ENCODE assay signal across 9 mouse cellular contexts in genomic region chr8:84635397-84636050, GRCm38 (mm10). TPM values are rescaled to one million over a fixed set of nuclear protein-coding genes. Genes with fewer than 3 reads are reported as not detected.
A peak's percentile ranks its signal among the peaks of the same experiment; 100 is the strongest.
DNase-seq lines count a peak whose midpoint lies in the region; ATAC-seq and TF ChIP-seq lines count a peak whose summit lies in the region.
"Had no signal": no experiment of that assay in that cellular context is flagged by ENCODE, and none has a peak within 500 bp of the region (broad histone marks: within the 10 kb centered on the region; RNA-seq: fewer than 3 reads in every experiment).

No protein-coding gene starts in this region.

- H3K27ac ChIP-seq in layer of hippocampus, adult 2 months: peak overlapping the region; percentile 78
- H3K27ac ChIP-seq in hindbrain, embryonic 12.5 days: peak overlapping the region; percentile 93
- peak overlapping the region; percentile 73 for H3K27ac ChIP-seq in midbrain, embryonic 15.5 days
- H3K27ac ChIP-seq: embryonic facial prominence, embryonic 15.5 days had no signal

- DNase-seq in cerebellum, adult 11-12 months: peak; percentile 73
- no peak for DNase-seq in cerebellum, postnatal 4 days (ENCODE audit: low spot score in 2 of 2)
- DNase-seq in layer of hippocampus, adult 2 months (ENCODE audit: low spot score in 2 of 2): no peak
- DNase-seq in layer of hippocampus, postnatal 25 days (ENCODE audit: extremely low spot score in 1 of 2, low spot score in 1 of 2): no peak
- DNase-seq in urinary bladder, postnatal 4 days (ENCODE audit: low spot score in 2 of 2): no peak
- no peak for DNase-seq in left cerebral cortex, postnatal 36 days (ENCODE audit: low spot score in 2 of 2)

- no peak for TF ChIP-seq CTCF in layer of hippocampus, adult 2 months (conservative IDR thresholded peaks at IDR 0.05)

- H3K36me3 ChIP-seq in hindbrain, embryonic 12.5 days: 0 out of 2 replicates have a peak, but pooled peaks cover 12% of the 10 kb centered on the region
- H3K36me3 ChIP-seq in midbrain, embryonic 15.5 days (replicated peaks): peaks cover 6% of the 10 kb centered on the region; the same call in 1 of the 2 replicates
- H3K36me3 ChIP-seq: embryonic facial prominence, embryonic 15.5 days had no signal

- H3K4me2 ChIP-seq in hindbrain, embryonic 12.5 days (replicated peaks): no peak overlapping the region
- H3K4me2 ChIP-seq in midbrain, embryonic 15.5 days: no peak overlapping the region
- H3K4me2 ChIP-seq: embryonic facial prominence, embryonic 15.5 days had no signal

- H3K4me3 ChIP-seq in layer of hippocampus, adult 2 months: no peak overlapping the region
- no peak overlapping the region for H3K4me3 ChIP-seq in hindbrain, embryonic 12.5 days
- no peak overlapping the region for H3K4me3 ChIP-seq in midbrain, embryonic 15.5 days
- H3K4me3 ChIP-seq: embryonic facial prominence, embryonic 15.5 days had no signal

- intact Hi-C loops in left cerebral cortex, postnatal 36 days (cut with DNase I): no loop called here

- 60% methylated on average over 13 of the region's 14 CpGs for WGBS in hindbrain, embryonic 12.5 days
- WGBS in midbrain, embryonic 15.5 days: 54% methylated on average over 13 of the region's 14 CpGs

- no peak for ATAC-seq in hindbrain, embryonic 12.5 days (ENCODE audit: low FRiP score)
- ATAC-seq in midbrain, embryonic 15.5 days (replicated peaks): no peak

- H3K27me3 ChIP-seq in hindbrain, embryonic 12.5 days: no peaks in the 10 kb centered on the region
- H3K27me3 ChIP-seq in midbrain, embryonic 15.5 days (replicated peaks): no peaks in the 10 kb centered on the region
- H3K27me3 ChIP-seq: embryonic facial prominence, embryonic 15.5 days had no signal

- peak overlapping the region; percentile 54 for H3K9ac ChIP-seq in hindbrain, embryonic 12.5 days
- H3K9ac ChIP-seq in midbrain, embryonic 15.5 days: no peak overlapping the region
- H3K9ac ChIP-seq: embryonic facial prominence, embryonic 15.5 days had no signal

- peaks cover 45% of the 10 kb centered on the region for H3K4me1 ChIP-seq in hindbrain, embryonic 12.5 days
- H3K4me1 ChIP-seq in midbrain, embryonic 15.5 days: peaks cover 27% of the 10 kb centered on the region

- H3K9me3 ChIP-seq in hindbrain, embryonic 12.5 days (replicated peaks): no peaks in the 10 kb centered on the region
- H3K9me3 ChIP-seq in midbrain, embryonic 15.5 days: no peaks in the 10 kb centered on the region
- H3K9me3 ChIP-seq: embryonic facial prominence, embryonic 15.5 days had no signal

RNA-seq across cellular contexts. Expression of gene Ier2, which starts 27.1 kb away (rescaled TPM):
- 1 to 10 TPM; 5.1 to 7.2 TPM for total RNA-seq in layer of hippocampus, adult 2 months (2021)
- total RNA-seq in layer of hippocampus, postnatal 25 days (2021): 1 to 10 TPM; 8.8 to 9.6 TPM
- 62.5 and 64.8 TPM in 2 replicates for polyA plus RNA-seq in hindbrain, embryonic 12.5 days (2016; fragmentation: Nextera tagmentation; extraction: Ambion mirVana)
- polyA plus RNA-seq in midbrain, embryonic 15.5 days (2015; fragmentation: Nextera tagmentation; extraction: Ambion mirVana): 16.9 and 17.8 TPM in 2 replicates
- total RNA-seq in left cerebral cortex, postnatal 36 days (2021): 10 to 100 TPM in 1 of 2 experiments, 1 to 10 TPM in 1; 5.6 to 27.6 TPM

RNA-seq across cellular contexts. Expression of gene Trmt1, which starts 50.6 kb away (rescaled TPM):
- total RNA-seq in layer of hippocampus, adult 2 months (2021): 100 to 1,000 TPM; 109 to 113 TPM
- total RNA-seq in layer of hippocampus, postnatal 25 days (2021): 100 to 1,000 TPM in 1 of 2 experiments, 10 to 100 TPM in 1; 83.4 to 101 TPM
- polyA plus RNA-seq in hindbrain, embryonic 12.5 days (2016; fragmentation: Nextera tagmentation; extraction: Ambion mirVana): 51.2 and 55.9 TPM in 2 replicates
- 63.3 and 66.7 TPM in 2 replicates for polyA plus RNA-seq in midbrain, embryonic 15.5 days (2015; fragmentation: Nextera tagmentation; extraction: Ambion mirVana)
- total RNA-seq in left cerebral cortex, postnatal 36 days (2021): 100 to 1,000 TPM in 1 of 2 experiments, 10 to 100 TPM in 1; 84.5 to 124 TPM

RNA-seq across cellular contexts. Expression of gene Nacc1, which starts 52.1 kb away (rescaled TPM):
- total RNA-seq in layer of hippocampus, adult 2 months (2021): 10 to 100 TPM; 91.8 to 93.9 TPM
- total RNA-seq in layer of hippocampus, postnatal 25 days (2021): 10 to 100 TPM; 88.9 to 91.0 TPM
- 20.9 and 21.3 TPM in 2 replicates for polyA plus RNA-seq in hindbrain, embryonic 12.5 days (2016; fragmentation: Nextera tagmentation; extraction: Ambion mirVana)
- 16.3 and 17.2 TPM in 2 replicates for polyA plus RNA-seq in midbrain, embryonic 15.5 days (2015; fragmentation: Nextera tagmentation; extraction: Ambion mirVana)
- total RNA-seq in left cerebral cortex, postnatal 36 days (2021): 10 to 100 TPM; 94.2 to 99.7 TPM
